10 mouse cellular contexts compared by ENCODE assay signal in genomic region chr5:100349287-100350215, GRCm38 (mm10).
DNase-seq lines count a peak whose midpoint lies in the region.
"Had no signal": no experiment of that assay in that cellular context is flagged by ENCODE, and none has a peak within 500 bp of the region (broad histone marks: within the 10 kb centered on the region; RNA-seq: fewer than 3 reads in every experiment).

No protein-coding gene starts in this region.

- H3K27me3 ChIP-seq in heart, embryonic 10.5 days (ENCODE audit: insufficient read depth, poor library complexity, severe bottlenecking) = no peaks in the 10 kb centered on the region
- H3K27me3 ChIP-seq: stomach, embryonic 15.5 days had no signal

- intact Hi-C loops in heart, postnatal 25 days (cut with DNase I) = no loop called here

- 67% methylated on average over 10 of the region's 10 CpGs for WGBS in heart, embryonic 10.5 days

- no peak for DNase-seq in heart, embryonic 10.5 days (ENCODE audit: low spot score)
- DNase-seq in heart, postnatal 25 days (ENCODE audit: low spot score) = no peak
- peak; percentile 31 for DNase-seq in lung, postnatal 10 days
- no peak for DNase-seq in lung, postnatal 25 days (ENCODE audit: low spot score)
- peak; percentile 44 to 47 for DNase-seq in layer of hippocampus, postnatal 14 days (ENCODE audit: low spot score in 2 of 2)
- DNase-seq in urinary bladder, postnatal 10 days (ENCODE audit: low spot score) = no peak
- no peak for DNase-seq in frontal cortex, postnatal 25 days (ENCODE audit: low spot score in 2 of 2)
- DNase-seq in adipocyte (ENCODE audit: low spot score) = no peak
- DNase-seq: kidney, postnatal 25 days had no signal

- peaks cover 44% of the 10 kb centered on the region for H3K4me1 ChIP-seq in heart, embryonic 10.5 days
- H3K4me1 ChIP-seq: stomach, embryonic 15.5 days had no signal

- peak overlapping the region; percentile 59; the same call in 1 of the 2 replicates for H3K27ac ChIP-seq in heart, embryonic 10.5 days
- H3K27ac ChIP-seq: stomach, embryonic 15.5 days had no signal

- no peaks in the 10 kb centered on the region for H3K9me3 ChIP-seq in heart, embryonic 10.5 days
- H3K9me3 ChIP-seq: stomach, embryonic 15.5 days had no signal

- no peak overlapping the region for H3K4me3 ChIP-seq in heart, embryonic 10.5 days
- H3K4me3 ChIP-seq: stomach, embryonic 15.5 days had no signal

- H3K36me3 ChIP-seq in heart, embryonic 10.5 days = no peaks in the 10 kb centered on the region
- H3K36me3 ChIP-seq: stomach, embryonic 15.5 days had no signal

Comparison
In these comparisons a context has a peak if more than half of its experiments do, and no peak if none do; other contexts are left out.
1. DNase-seq: peak in lung, postnatal 10 days (single experiment) and layer of hippocampus, postnatal 14 days (2 of 2); none in heart, embryonic 10.5 days (single experiment), heart, postnatal 25 days (single experiment), lung, postnatal 25 days (single experiment), urinary bladder, postnatal 10 days (single experiment), frontal cortex, postnatal 25 days (0 of 2) and adipocyte (single experiment).